Mouse (Mus musculus) heart, adult 2 months (tissue): ENCODE measurements around the gene 1700029F12Rik. TPM values are rescaled to one million over a fixed set of nuclear protein-coding genes. Genes with fewer than 3 reads are reported as not detected.

Source experiments
- DNase-seq, 2 experiments: peaks; one replicate each; pipeline ENCODE4 v3.0.0; 2021
- H3K27ac ChIP-seq: fragments of 200-600 bp; 2 replicates; pipeline ENCODE4 v1.8.1; 2022
- H3K27me3 ChIP-seq: fragments of 200-500 bp; 2 replicates; pipeline ENCODE4 v1.6.1; 2012; ENCODE audit warnings: mild to moderate bottlenecking, low read length, inconsistent platforms, mixed read lengths; ENCODE audit not compliant: control insufficient read depth, insufficient read depth
- H3K36me3 ChIP-seq: fragments of 200-500 bp; 2 replicates; pipeline ENCODE4 v1.6.1; 2012; ENCODE audit warnings: low read length, inconsistent platforms; ENCODE audit not compliant: control insufficient read depth, insufficient read depth
- H3K4me1 ChIP-seq: fragments of 200-500 bp; 2 replicates; pipeline ENCODE4 v1.6.1; 2011; ENCODE audit warnings: low read length; ENCODE audit not compliant: control insufficient read depth, insufficient read depth
- H3K4me3 ChIP-seq: fragments of 200-600 bp; 2 replicates; pipeline ENCODE4 v1.8.1; 2022
- H3K79me2 ChIP-seq: fragments of 200-500 bp; replicated peaks from 2 replicates; pipeline ENCODE4 v1.6.1; 2012; ENCODE audit warnings: mild to moderate bottlenecking, inconsistent platforms, low read length, moderate library complexity, mixed read lengths; ENCODE audit not compliant: control insufficient read depth, insufficient read depth
- H3K9ac ChIP-seq: fragments of 200-500 bp; 2 replicates; pipeline ENCODE4 v1.6.1; 2012; ENCODE audit warnings: low read depth, mild to moderate bottlenecking, control low read depth, inconsistent platforms, low read length, mixed read lengths
- CTCF ChIP-seq: fragments of 200-600 bp; IDR thresholded peaks from 2 replicates; pipeline ENCODE4 v1.8.1; 2022; ENCODE audit warnings: antibody characterized with exemption, mild to moderate bottlenecking, moderate library complexity
- EP300 ChIP-seq: fragments of 200-500 bp; IDR thresholded peaks from 2 replicates; pipeline ENCODE4 v1.6.1; 2011; ENCODE audit warnings: low read depth, low read length, control low read depth; ENCODE audit not compliant: insufficient read depth
- POLR2A ChIP-seq: fragments of 200-500 bp; IDR thresholded peaks from 2 replicates; pipeline ENCODE4 v1.6.1; 2011; ENCODE audit warnings: mild to moderate bottlenecking, low read depth, low read length, control low read depth; ENCODE audit not compliant: insufficient read depth
- WGBS: fragments of 180-500 bp; shearing (Covaris S2); methylation state at CpG from one replicate; pipeline ENCODE4 v1.1.7; 2018; 5-methylcytosine and 5-hydroxymethylcytosine counted together
- intact Hi-C: fragments of 180-260 bp; cut with DNase I; formaldehyde crosslinking; loops from one replicate; pipeline ENCODE4 v1.15.1; 2025
- polyA plus RNA-seq: library from polyadenylated mRNA; depleted of rRNA; stranded (reverse); fragments of >200 nt; gene quantifications from 2 replicates; pipeline ENCODE4 v1.2.3, GENCODE M21; 2012
- total RNA-seq, 2 experiments: library from RNA; stranded (reverse); gene quantifications; 2 replicates each; pipeline ENCODE4 v1.2.3; 2021

Gene 1700029F12Rik
- total and polyA plus RNA-seq, 3 experiments: 0.78 TPM; not detected in 2

- Histone ChIP-seq H3K36me3 (no peaks in the 10 kb centered on the region), H3K9ac (no peak overlapping the region), H3K27me3 (no peaks in the 10 kb centered on the region), H3K4me1 (no peaks in the 10 kb centered on the region), H3K4me3 (no peak overlapping the region), H3K79me2 (no peaks in the 10 kb centered on the region), H3K27ac (no peak overlapping the region)
- intact Hi-C loops: no loop called here
- no peak for TF ChIP-seq POLR2A
- TF ChIP-seq CTCF: no peak
- no peak for DNase-seq
- 75% methylated on average over 3 of the region's 3 CpGs for WGBS
These were observed 16.5 kb downstream of the 1700029F12Rik start for GRCm38 (mm10) chr13:97017711-97018110.

GRCm38 (mm10) chr13:97014366-97014765 is 19.8 kb downstream of the 1700029F12Rik start:
- Histone ChIP-seq H3K4me3 (no peak overlapping the region), H3K4me1 (no peaks in the 10 kb centered on the region; the same call in 1 of the 2 replicates), H3K79me2 (no peaks in the 10 kb centered on the region), H3K36me3 (no peaks in the 10 kb centered on the region), H3K9ac (no peak overlapping the region), H3K27ac (no peak overlapping the region), H3K27me3 (no peaks in the 10 kb centered on the region)
- WGBS: 73% methylated on average over 4 of the region's 4 CpGs
- DNase-seq: no peak
- TF ChIP-seq POLR2A (no peak), EP300 (no peak), CTCF (no peak)
- intact Hi-C loops: no loop called here

- peak overlapping the region; percentile 55 for H3K4me3 ChIP-seq
- H3K4me1 ChIP-seq: peaks cover 2% of the 10 kb centered on the region
- no peaks in the 10 kb centered on the region for H3K36me3 ChIP-seq
- 0 out of 2 replicates have a peak overlapping the region, but pooled peaks have one; percentile 14 for H3K9ac ChIP-seq
- H3K27ac ChIP-seq: no peak overlapping the region
- intact Hi-C loops: loop anchor here (2.0 to 10.0 kb wide), 2 partner anchors 46 to 154 kb away; no protein-coding TSS in a partner anchor
- H3K27me3 ChIP-seq: no peaks in the 10 kb centered on the region
- TF ChIP-seq POLR2A (no peak), CTCF (peak; percentile 61)
- DNase-seq: peak; percentile 10 to 26
- H3K79me2 ChIP-seq: no peaks in the 10 kb centered on the region
- WGBS: 3% methylated on average over 19 of the region's 19 CpGs
These were observed 25.7 kb downstream of the 1700029F12Rik start for GRCm38 (mm10) chr13:97008266-97009153.

- intact Hi-C loops: loop anchor here (2.0 to 10.0 kb wide), 2 partner anchors 47 to 153 kb away; no protein-coding TSS in a partner anchor
- H3K36me3 ChIP-seq: no peaks in the 10 kb centered on the region
- under 1% methylated on average over 21 of the region's 21 CpGs for WGBS
- no peak overlapping the region for H3K27ac ChIP-seq
- peak overlapping the region; percentile 31; the same call in 1 of the 2 replicates for H3K9ac ChIP-seq
- peaks cover 2% of the 10 kb centered on the region for H3K4me1 ChIP-seq
- peak overlapping the region; percentile 36 for H3K4me3 ChIP-seq
- no peaks in the 10 kb centered on the region for H3K79me2 ChIP-seq
- no peak for TF ChIP-seq EP300
- no peak for TF ChIP-seq CTCF
- TF ChIP-seq POLR2A: no peak
- no peaks in the 10 kb centered on the region for H3K27me3 ChIP-seq
- DNase-seq: peak in 1 of 2 experiments; percentile 22
These were observed 26.5 kb downstream of the 1700029F12Rik start for GRCm38 (mm10) chr13:97007501-97008265.

- no peak for DNase-seq
- Histone ChIP-seq H3K4me3 (no peak overlapping the region), H3K9ac (no peak overlapping the region), H3K79me2 (no peaks in the 10 kb centered on the region), H3K27ac (no peak overlapping the region), H3K36me3 (no peaks in the 10 kb centered on the region), H3K4me1 (peaks cover 2% of the 10 kb centered on the region), H3K27me3 (no peaks in the 10 kb centered on the region)
- WGBS: 32% methylated on average over 2 of the region's 2 CpGs
- no peak for TF ChIP-seq CTCF
- TF ChIP-seq POLR2A: no peak
- no peak for TF ChIP-seq EP300
- intact Hi-C loops: loop anchor here (10.0 kb wide), 1 partner anchor 152 kb away; no protein-coding TSS in a partner anchor
These were observed 27.4 kb downstream of the 1700029F12Rik start for GRCm38 (mm10) chr13:97006784-97007183.
